Comparison of ENCODE assay signal across 8 mouse cellular contexts in the genomic region with DNA sequence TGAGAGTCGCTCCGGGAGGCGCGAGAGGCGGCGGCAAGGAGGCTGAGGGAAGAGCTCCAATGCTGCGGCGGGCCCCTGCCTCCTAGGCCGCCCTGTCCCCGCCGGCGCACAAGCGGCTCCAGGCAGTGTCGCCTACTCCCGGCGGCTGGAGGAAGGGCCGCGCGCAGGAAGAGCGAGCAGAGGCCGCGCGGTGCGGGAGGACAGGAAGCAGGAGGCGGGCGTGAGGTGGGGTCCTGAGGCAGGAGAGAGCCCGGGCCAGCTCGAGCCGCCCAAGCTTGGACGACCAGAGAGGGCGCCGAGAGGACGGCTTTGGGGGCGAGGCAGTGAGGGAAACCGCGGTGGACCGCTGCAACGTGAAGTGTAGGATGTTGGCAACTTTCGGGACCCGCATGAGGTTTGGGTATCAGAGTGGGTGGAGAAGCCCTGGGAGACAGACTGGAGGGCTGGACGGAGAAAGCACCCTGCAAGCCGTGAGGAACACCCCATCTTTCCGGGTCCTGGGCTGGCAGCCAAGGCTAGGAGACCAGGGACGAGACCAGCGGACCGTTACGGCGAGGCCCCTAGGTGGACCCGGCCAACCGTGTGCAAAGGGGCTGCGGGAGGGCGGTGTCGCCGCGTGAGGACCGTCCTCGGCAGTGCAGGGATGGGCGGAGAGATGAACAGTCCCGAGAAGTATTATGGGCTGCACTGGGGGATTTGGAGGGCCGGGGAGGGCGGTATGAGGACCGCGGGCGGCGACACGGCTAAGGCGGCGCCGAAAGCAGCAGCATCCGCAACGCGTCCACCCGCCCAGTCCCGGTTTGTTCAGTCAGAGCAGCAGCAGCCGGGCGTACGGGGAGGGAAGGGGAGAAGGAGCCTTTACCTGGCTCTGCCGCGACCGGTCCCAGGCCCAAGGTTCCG. TPM values are rescaled to one million over a fixed set of nuclear protein-coding genes. Genes with fewer than 3 reads are reported as not detected.
DNase-seq lines count a peak whose midpoint lies in the region; ATAC-seq and TF ChIP-seq lines count a peak whose summit lies in the region.

No protein-coding gene starts in this region.

- H3K4me2 ChIP-seq in embryonic facial prominence, embryonic 12.5 days (replicated peaks), result peak overlapping the region; percentile 95
- H3K4me2 ChIP-seq in liver, embryonic 16.5 days (ENCODE audit: low read depth, low read length), result peak overlapping the region; percentile 99
- H3K4me2 ChIP-seq in neural tube, embryonic 12.5 days (replicated peaks), result peak overlapping the region; percentile 96

- H3K4me3 ChIP-seq in C2C12 (ENCODE audit: insufficient read depth, poor library complexity, severe bottlenecking), result peak overlapping the region; percentile 66
- peak overlapping the region; percentile 90 for H3K4me3 ChIP-seq in embryonic facial prominence, embryonic 12.5 days
- H3K4me3 ChIP-seq in liver, embryonic 16.5 days (ENCODE audit: low read depth, low read length), result peak overlapping the region; percentile 81
- H3K4me3 ChIP-seq in neural tube, embryonic 12.5 days, result peak overlapping the region; percentile 60

- peaks cover 4% of the 10 kb centered on the region for H3K36me3 ChIP-seq in C2C12 (ENCODE audit: control insufficient read depth, insufficient read depth)
- no peaks in the 10 kb centered on the region for H3K36me3 ChIP-seq in embryonic facial prominence, embryonic 12.5 days
- no peaks in the 10 kb centered on the region for H3K36me3 ChIP-seq in liver, embryonic 16.5 days (ENCODE audit: control insufficient read depth, insufficient read depth)
- no peaks in the 10 kb centered on the region for H3K36me3 ChIP-seq in neural tube, embryonic 12.5 days

- peaks cover 50% of the 10 kb centered on the region for H3K79me3 ChIP-seq in C2C12 (ENCODE audit: low read depth)

- H3K9ac ChIP-seq in embryonic facial prominence, embryonic 12.5 days, result peak overlapping the region; percentile 92
- H3K9ac ChIP-seq in liver, embryonic 16.5 days (ENCODE audit: low read depth, low read length), result peak overlapping the region; percentile 83
- H3K9ac ChIP-seq in neural tube, embryonic 12.5 days, result peak overlapping the region; percentile 70

- peak; percentile 48 for ATAC-seq in embryonic facial prominence, embryonic 12.5 days (ENCODE audit: insufficient number of reproducible peaks, insufficient read depth, low FRiP score, low TSS enrichment)
- peak; percentile 35 for ATAC-seq in liver, embryonic 16.5 days (ENCODE audit: low read depth)
- peak; percentile 61 for ATAC-seq in neural tube, embryonic 12.5 days (ENCODE audit: low FRiP score, low read depth)

- peak; percentile 23 for TF ChIP-seq CTCF in C2C12 (IDR thresholded peaks at IDR 0.05; ENCODE audit: control insufficient read depth, insufficient read depth, insufficient read length)

- under 1% methylated on average over 80 of the region's 81 CpGs for WGBS in embryonic facial prominence, embryonic 12.5 days
- WGBS in liver, embryonic 16.5 days (ENCODE audit: insufficient replicate concordance), result under 1% methylated on average over 81 of the region's 81 CpGs
- under 1% methylated on average over 76 of the region's 81 CpGs for WGBS in neural tube, embryonic 12.5 days

- no peaks in the 10 kb centered on the region for H3K27me3 ChIP-seq in C2C12 (ENCODE audit: control insufficient read depth, insufficient read depth, insufficient read length)
- H3K27me3 ChIP-seq in embryonic facial prominence, embryonic 12.5 days, result no peaks in the 10 kb centered on the region
- no peaks in the 10 kb centered on the region for H3K27me3 ChIP-seq in liver, embryonic 16.5 days (ENCODE audit: control insufficient read depth, insufficient read depth, low read depth, low read length)
- H3K27me3 ChIP-seq in neural tube, embryonic 12.5 days (replicated peaks), result no peaks in the 10 kb centered on the region

- DNase-seq in adrenal gland, postnatal 14 days, result peak; percentile 84
- peak; percentile 65 for DNase-seq in heart, adult 8-10 months (ENCODE audit: low spot score)
- peak; percentile 74 for DNase-seq in kidney, adult 9 months
- DNase-seq in testis, postnatal 10 days (ENCODE audit: low spot score), result peak; percentile 78

- peak overlapping the region; percentile 94 for H3ac ChIP-seq in C2C12 (ENCODE audit: control insufficient read depth, insufficient read length, low read depth)

- no peaks in the 10 kb centered on the region for H3K9me3 ChIP-seq in embryonic facial prominence, embryonic 12.5 days
- H3K9me3 ChIP-seq in liver, embryonic 16.5 days (replicated peaks; ENCODE audit: control insufficient read depth, low read length), result no peaks in the 10 kb centered on the region
- no peaks in the 10 kb centered on the region for H3K9me3 ChIP-seq in neural tube, embryonic 12.5 days

- peaks cover 64% of the 10 kb centered on the region for H3K79me2 ChIP-seq in C2C12 (ENCODE audit: control insufficient read depth, insufficient read depth)

- H3K4me1 ChIP-seq in embryonic facial prominence, embryonic 12.5 days, result peaks cover 56% of the 10 kb centered on the region
- peaks cover 25% of the 10 kb centered on the region for H3K4me1 ChIP-seq in liver, embryonic 16.5 days (ENCODE audit: control insufficient read depth, low read depth, low read length)
- H3K4me1 ChIP-seq in neural tube, embryonic 12.5 days, result peaks cover 44% of the 10 kb centered on the region

- H3K27ac ChIP-seq in embryonic facial prominence, embryonic 12.5 days, result peak overlapping the region; percentile 97
- H3K27ac ChIP-seq in liver, embryonic 16.5 days (ENCODE audit: low read length), result peak overlapping the region; percentile 94
- H3K27ac ChIP-seq in neural tube, embryonic 12.5 days, result peak overlapping the region; percentile 75

TF ChIP-seq in C2C12, 6 proteins besides CTCF, POLR2A, EP300 and RAD21:
- TF ChIP-seq MAX (IDR thresholded peaks at IDR 0.05), result no peak
- no peak for TF ChIP-seq USF1 (IDR thresholded peaks at IDR 0.05; ENCODE audit: low read depth)
- no peak for TF ChIP-seq CEBPB (IDR thresholded peaks at IDR 0.05; ENCODE audit: low read depth)
- TF ChIP-seq MYOG (IDR thresholded peaks at IDR 0.05; ENCODE audit: control insufficient read depth, extremely low read depth, insufficient read length), result no peak

RNA-seq across cellular contexts. Expression of gene Srgap2, which starts 0.5 kb away (rescaled TPM):
- polyA plus RNA-seq in C2C12 (2012; fragmentation: generic; extraction: Trizol), result 10.5 TPM
- 29.0 and 31.9 TPM in 2 replicates for total RNA-seq in adrenal gland, postnatal 14 days (2021)
- 15.9 and 18.3 TPM in 2 replicates for polyA plus RNA-seq in embryonic facial prominence, embryonic 12.5 days (2016; fragmentation: Nextera tagmentation; extraction: Ambion mirVana)
- 10 to 100 TPM; 18.0 to 24.2 (median 20.2) TPM for total RNA-seq in heart, adult 8-10 months (2022)
- 3.7 and 5.3 TPM in 2 replicates for polyA plus RNA-seq in liver, embryonic 16.5 days (2015; fragmentation: Nextera tagmentation; extraction: Ambion mirVana)
- 13.5 and 14.2 TPM in 2 replicates for polyA plus RNA-seq in neural tube, embryonic 12.5 days (2016; fragmentation: Nextera tagmentation; extraction: Ambion mirVana)

RNA-seq across cellular contexts. Expression of gene Fam72a, which starts 1.1 kb away (rescaled TPM):
- 3.1 TPM for polyA plus RNA-seq in C2C12 (2012; fragmentation: generic; extraction: Trizol)
- 1.2 and 1.3 TPM in 2 replicates for total RNA-seq in adrenal gland, postnatal 14 days (2021)
- polyA plus RNA-seq in embryonic facial prominence, embryonic 12.5 days (2016; fragmentation: Nextera tagmentation; extraction: Ambion mirVana), result 3.4 and 3.8 TPM in 2 replicates
- 1 to 10 TPM in 1 of 4 experiments, under 1 TPM in 3; 0.65 to 1.1 (median 0.76) TPM for total RNA-seq in heart, adult 8-10 months (2022)
- polyA plus RNA-seq in liver, embryonic 16.5 days (2015; fragmentation: Nextera tagmentation; extraction: Ambion mirVana), result 0.97 and 1.3 TPM in 2 replicates
- 2.4 and 3.4 TPM in 2 replicates for polyA plus RNA-seq in neural tube, embryonic 12.5 days (2016; fragmentation: Nextera tagmentation; extraction: Ambion mirVana)

Comparison
In these comparisons a context has a peak if more than half of its experiments do, and no peak if none do; other contexts are left out.
1. Peak in every context shown above with its lines: DNase-seq, ATAC-seq, H3K4me3 ChIP-seq and H3K27ac ChIP-seq.